Mouse (Mus musculus): Measurements from ENCODE around the gene Lrpap1. TPM values are rescaled to one million over a fixed set of nuclear protein-coding genes. Genes with fewer than 3 reads are reported as not detected.

The Lrpap1 gene
- polyA plus RNA-seq (2015; fragmentation: Nextera tagmentation; extraction: Ambion mirVana): 64.0 and 76.5 TPM in 2 replicates

GRCm38 (mm10) chr5:35104960-35105921 is at the start of gene Lrpap1:
Lrpap1 (minus strand) TSS chr5:35105766.
- WGBS (ENCODE audit: insufficient replicate concordance): under 1% methylated on average over 39 of the region's 39 CpGs
- H3K4me3 ChIP-seq (replicated peaks): peak within 1 kb of the TSS; percentile 74
- ATAC-seq (ENCODE audit: low read depth) (peak; percentile 83), DNase-seq (peak; percentile 85)
- peaks cover 24% of the 10 kb centered on the region for H3K36me3 ChIP-seq
- no peaks in the 10 kb centered on the region for H3K9me3 ChIP-seq (replicated peaks)
- peaks cover 37% of the 10 kb centered on the region for H3K4me1 ChIP-seq (replicated peaks)
- H3K4me2 ChIP-seq: peak within 1 kb of the TSS; percentile 90
- H3K9ac ChIP-seq: peak within 1 kb of the TSS; percentile 80
- peak within 1 kb of the TSS; percentile 79 for H3K27ac ChIP-seq
- peaks cover 15% of the 10 kb centered on the region for H3K27me3 ChIP-seq

GRCm38 (mm10) chr5:35149939-35150338 is 44.4 kb upstream of the Lrpap1 start:
- 53% methylated on average over 5 of the region's 5 CpGs for WGBS (ENCODE audit: insufficient replicate concordance)
- Histone ChIP-seq H3K4me3 (replicated peaks) (no peak overlapping the region), H3K36me3 (no peaks in the 10 kb centered on the region), H3K9me3 (replicated peaks) (peaks cover 4% of the 10 kb centered on the region; the same call in 1 of the 2 replicates), H3K9ac (peak overlapping the region; percentile 6; the same call in 1 of the 2 replicates), H3K4me2 (peak overlapping the region; percentile 10; the same call in 1 of the 2 replicates), H3K27ac (peak overlapping the region; percentile 43), H3K4me1 (replicated peaks) (peaks cover 60% of the 10 kb centered on the region), H3K27me3 (no peaks in the 10 kb centered on the region)
- peak; percentile 35; the same call in 1 of the 2 replicates for ATAC-seq (ENCODE audit: low read depth)
- no peak for DNase-seq

- Histone ChIP-seq H3K4me1 (replicated peaks) (peaks cover 60% of the 10 kb centered on the region), H3K4me3 (replicated peaks) (no peak overlapping the region), H3K27ac (0 out of 2 replicates have a peak overlapping the region, but pooled peaks have one; percentile 43), H3K36me3 (no peaks in the 10 kb centered on the region), H3K9ac (peak overlapping the region; percentile 6; the same call in 1 of the 2 replicates), H3K27me3 (no peaks in the 10 kb centered on the region), H3K9me3 (replicated peaks) (peaks cover 4% of the 10 kb centered on the region; the same call in 1 of the 2 replicates), H3K4me2 (peak overlapping the region; percentile 10; the same call in 1 of the 2 replicates)
- WGBS (ENCODE audit: insufficient replicate concordance): 48% methylated on average over 4 of the region's 4 CpGs
- DNase-seq (no peak), ATAC-seq (ENCODE audit: low read depth) (peak; percentile 53; the same call in 1 of the 2 replicates)
Measured at GRCm38 (mm10) chr5:35149526-35149925, 44.0 kb upstream of the Lrpap1 start.

- Histone ChIP-seq H3K9ac (no peak overlapping the region), H3K36me3 (no peaks in the 10 kb centered on the region), H3K27ac (no peak overlapping the region; the same call in 1 of the 2 replicates), H3K4me3 (replicated peaks) (no peak overlapping the region), H3K4me1 (replicated peaks) (peaks cover 58% of the 10 kb centered on the region), H3K4me2 (no peak overlapping the region), H3K27me3 (no peaks in the 10 kb centered on the region), H3K9me3 (replicated peaks) (peaks cover 4% of the 10 kb centered on the region; the same call in 1 of the 2 replicates)
- WGBS (ENCODE audit: insufficient replicate concordance): 54% methylated on average over 8 of the region's 8 CpGs
- DNase-seq (no peak), ATAC-seq (ENCODE audit: low read depth) (no peak)
Measured at GRCm38 (mm10) chr5:35147963-35148767, 42.6 kb upstream of the Lrpap1 start.

- Histone ChIP-seq H3K4me3 (replicated peaks) (no peak overlapping the region), H3K27me3 (no peaks in the 10 kb centered on the region), H3K9me3 (replicated peaks) (peaks cover 4% of the 10 kb centered on the region; the same call in 1 of the 2 replicates), H3K4me2 (no peak overlapping the region), H3K9ac (no peak overlapping the region; the same call in 1 of the 2 replicates), H3K36me3 (no peaks in the 10 kb centered on the region), H3K27ac (no peak overlapping the region), H3K4me1 (replicated peaks) (peaks cover 50% of the 10 kb centered on the region)
- ATAC-seq (ENCODE audit: low read depth) (peak; percentile 47; the same call in 1 of the 2 replicates), DNase-seq (no peak)
- 27% methylated on average over 2 of the region's 2 CpGs for whole genome bisulfite sequencing (ENCODE audit: insufficient replicate concordance)
Measured at GRCm38 (mm10) chr5:35147155-35147962, 41.8 kb upstream of the Lrpap1 start.

- Histone ChIP-seq H3K4me3 (replicated peaks) (no peak overlapping the region), H3K27ac (no peak overlapping the region), H3K9ac (no peak overlapping the region), H3K27me3 (0 out of 2 replicates have a peak, but pooled peaks cover 5% of the 10 kb centered on the region), H3K9me3 (replicated peaks) (peaks cover 4% of the 10 kb centered on the region; the same call in 1 of the 2 replicates), H3K4me2 (no peak overlapping the region), H3K36me3 (no peaks in the 10 kb centered on the region), H3K4me1 (replicated peaks) (peaks cover 46% of the 10 kb centered on the region)
- ATAC-seq (ENCODE audit: low read depth): no peak
- no peak for DNase-seq
- 64% methylated on average over 2 of the region's 2 CpGs for WGBS (ENCODE audit: insufficient replicate concordance)
Measured at GRCm38 (mm10) chr5:35146747-35147146, 41.2 kb upstream of the Lrpap1 start.

GRCm38 (mm10) chr5:35144716-35145115 is 39.1 kb upstream of the Lrpap1 start:
- WGBS (ENCODE audit: insufficient replicate concordance): 55% methylated on average over 2 of the region's 2 CpGs
- Histone ChIP-seq H3K9me3 (replicated peaks) (no peaks in the 10 kb centered on the region), H3K36me3 (no peaks in the 10 kb centered on the region), H3K27ac (no peak overlapping the region), H3K4me1 (replicated peaks) (peaks cover 38% of the 10 kb centered on the region), H3K27me3 (0 out of 2 replicates have a peak, but pooled peaks cover 6% of the 10 kb centered on the region), H3K4me2 (no peak overlapping the region), H3K4me3 (replicated peaks) (no peak overlapping the region), H3K9ac (no peak overlapping the region)
- ATAC-seq (ENCODE audit: low read depth): no peak
- DNase-seq: no peak

GRCm38 (mm10) chr5:35143460-35144245 is 38.1 kb upstream of the Lrpap1 start:
- Histone ChIP-seq H3K27me3 (0 out of 2 replicates have a peak, but pooled peaks cover 6% of the 10 kb centered on the region), H3K4me1 (replicated peaks) (peaks cover 29% of the 10 kb centered on the region), H3K9ac (no peak overlapping the region), H3K4me3 (replicated peaks) (no peak overlapping the region), H3K4me2 (no peak overlapping the region), H3K9me3 (replicated peaks) (no peaks in the 10 kb centered on the region), H3K36me3 (no peaks in the 10 kb centered on the region), H3K27ac (no peak overlapping the region)
- DNase-seq (no peak), ATAC-seq (ENCODE audit: low read depth) (no peak)
- WGBS (ENCODE audit: insufficient replicate concordance): 60% methylated on average over 9 of the region's 10 CpGs

- no peak overlapping the region for H3K27ac ChIP-seq
- WGBS (ENCODE audit: insufficient replicate concordance): 20% methylated on average over 1 of the region's 1 CpGs
- H3K4me3 ChIP-seq (replicated peaks): no peak overlapping the region
- ATAC-seq (ENCODE audit: low read depth): no peak
- DNase-seq: no peak
- H3K36me3 ChIP-seq: no peaks in the 10 kb centered on the region
- H3K9ac ChIP-seq: no peak overlapping the region
- H3K27me3 ChIP-seq: 0 out of 2 replicates have a peak, but pooled peaks cover 6% of the 10 kb centered on the region
- no peak overlapping the region for H3K4me2 ChIP-seq
- H3K4me1 ChIP-seq (replicated peaks): peaks cover 25% of the 10 kb centered on the region
- no peaks in the 10 kb centered on the region for H3K9me3 ChIP-seq (replicated peaks)
Measured at GRCm38 (mm10) chr5:35142910-35143309, 37.3 kb upstream of the Lrpap1 start.

Measured in liver, embryonic 13.5 days (tissue).